Mouse (Mus musculus) kidney, postnatal 0 days (tissue): ENCODE measurements around the gene Oxsr1. TPM values are rescaled to one million over a fixed set of nuclear protein-coding genes. Genes with fewer than 3 reads are reported as not detected.

ENCODE experiments used
- ATAC-seq: fragments of 200-750 bp; cut with Nextera tagmentation; replicated peaks from 2 replicates; pipeline ENCODE4 v1.8.0; 2017; ENCODE audit warnings: low read depth, moderate number of reproducible peaks, moderate TSS enrichment, moderate library complexity; ENCODE audit not compliant: low FRiP score
- DNase-seq: peaks from one replicate; pipeline ENCODE4 v3.0.0-alpha.2; 2016; ENCODE audit warnings: low spot score
- H3K27ac ChIP-seq: fragments of 300-500 bp; sonication (generic); 2 replicates; pipeline ENCODE4 v1.5.1; 2014; ENCODE audit warnings: mild to moderate bottlenecking
- H3K27me3 ChIP-seq: fragments of 300-500 bp; sonication (generic); 2 replicates; pipeline ENCODE4 v1.6.1; 2014; ENCODE audit warnings: low read length, mixed read lengths; ENCODE audit not compliant: insufficient read depth
- H3K36me3 ChIP-seq: fragments of 300-500 bp; sonication (generic); 2 replicates; pipeline ENCODE4 v1.6.1; 2014; ENCODE audit warnings: low read length, mixed read lengths; ENCODE audit not compliant: insufficient read depth
- H3K4me1 ChIP-seq: fragments of 300-500 bp; sonication (generic); replicated peaks from 2 replicates; pipeline ENCODE4 v1.6.1; 2014; ENCODE audit warnings: antibody characterized with exemption, low read length, mixed read lengths; ENCODE audit not compliant: insufficient read depth
- H3K4me2 ChIP-seq: fragments of 300-500 bp; sonication (generic); 2 replicates; pipeline ENCODE4 v1.6.1; 2014; ENCODE audit warnings: mild to moderate bottlenecking, low read length, moderate library complexity, mixed read lengths
- H3K4me3 ChIP-seq: fragments of 300-500 bp; sonication (generic); replicated peaks from 2 replicates; pipeline ENCODE4 v1.5.1; 2014; ENCODE audit warnings: low read depth, low read length
- H3K9ac ChIP-seq: fragments of 300-500 bp; sonication (generic); 2 replicates; pipeline ENCODE4 v1.6.1; 2014; ENCODE audit warnings: low read depth, low read length
- H3K9me3 ChIP-seq: fragments of 300-500 bp; sonication (generic); replicated peaks from 2 replicates; pipeline ENCODE4 v1.6.1; 2016; ENCODE audit warnings: low read length, inconsistent platforms, mixed read lengths
- CTCF ChIP-seq: IDR thresholded peaks from 2 replicates; pipeline ENCODE4 v1.5.1; 2016; ENCODE audit warnings: antibody characterized with exemption, low read depth, mild to moderate bottlenecking, moderate library complexity
- WGBS: fragments of 180-500 bp; shearing (Covaris S2); extraction: QIAGEN DNeasy Blood & Tissue Kit; methylation state at CpG from one replicate; pipeline ENCODE4 v1.1.7; 2014; 5-methylcytosine and 5-hydroxymethylcytosine counted together
- polyA plus RNA-seq: library from polyadenylated mRNA; unstranded; fragments of >200 nt; fragmentation: Nextera tagmentation; extraction: Ambion mirVana; gene quantifications from 2 replicates; pipeline ENCODE4 v1.2.1, GENCODE M21; 2015

Gene Oxsr1
- polyA plus RNA-seq, 1 experiment from 2014 or later = 11.0 TPM

DNA sequence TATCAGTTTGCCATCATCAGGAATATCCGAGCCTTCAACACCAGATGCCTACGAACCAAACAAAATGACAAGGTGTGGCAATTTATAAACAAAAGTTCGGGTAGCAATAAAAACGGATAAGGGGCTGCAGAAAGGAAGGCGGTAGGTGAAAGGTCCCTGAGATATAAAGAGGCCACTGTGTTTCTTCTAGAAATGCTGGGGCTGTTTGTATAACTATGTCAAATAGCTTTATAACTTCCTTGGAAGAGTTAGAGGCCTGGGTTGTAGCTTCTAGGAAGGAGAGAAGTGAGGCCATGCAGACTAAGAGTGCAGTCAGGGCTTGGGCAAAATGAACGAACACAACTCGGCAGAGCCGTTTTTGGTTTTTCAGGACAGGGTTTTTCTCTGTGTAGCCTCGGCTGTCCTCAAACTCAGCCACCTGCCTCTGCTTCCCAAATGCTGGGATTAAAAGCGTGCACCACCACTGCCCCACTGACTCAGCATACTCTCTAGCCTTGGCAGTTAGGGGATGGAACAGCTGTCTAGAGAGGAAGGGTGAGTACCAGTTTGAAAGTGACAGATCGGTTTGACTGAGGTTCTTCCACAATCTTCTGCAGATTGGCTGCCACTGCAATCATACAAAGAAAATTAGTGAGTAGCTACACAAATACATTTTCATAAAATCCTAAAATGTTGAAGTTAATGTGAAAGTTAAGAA, 80.9 kb downstream of the Oxsr1 start:
- TF ChIP-seq CTCF = no peak
- Histone ChIP-seq H3K27ac (no peak overlapping the region), H3K27me3 (no peaks in the 10 kb centered on the region), H3K4me3 (no peak overlapping the region), H3K9me3 (no peaks in the 10 kb centered on the region), H3K4me1 (no peaks in the 10 kb centered on the region), H3K9ac (no peak overlapping the region), H3K4me2 (no peak overlapping the region), H3K36me3 (peaks cover 9% of the 10 kb centered on the region; the same call in 1 of the 2 replicates)
- ATAC-seq (no peak), DNase-seq (no peak)
- WGBS = 69% methylated on average over 11 of the region's 11 CpGs

DNA sequence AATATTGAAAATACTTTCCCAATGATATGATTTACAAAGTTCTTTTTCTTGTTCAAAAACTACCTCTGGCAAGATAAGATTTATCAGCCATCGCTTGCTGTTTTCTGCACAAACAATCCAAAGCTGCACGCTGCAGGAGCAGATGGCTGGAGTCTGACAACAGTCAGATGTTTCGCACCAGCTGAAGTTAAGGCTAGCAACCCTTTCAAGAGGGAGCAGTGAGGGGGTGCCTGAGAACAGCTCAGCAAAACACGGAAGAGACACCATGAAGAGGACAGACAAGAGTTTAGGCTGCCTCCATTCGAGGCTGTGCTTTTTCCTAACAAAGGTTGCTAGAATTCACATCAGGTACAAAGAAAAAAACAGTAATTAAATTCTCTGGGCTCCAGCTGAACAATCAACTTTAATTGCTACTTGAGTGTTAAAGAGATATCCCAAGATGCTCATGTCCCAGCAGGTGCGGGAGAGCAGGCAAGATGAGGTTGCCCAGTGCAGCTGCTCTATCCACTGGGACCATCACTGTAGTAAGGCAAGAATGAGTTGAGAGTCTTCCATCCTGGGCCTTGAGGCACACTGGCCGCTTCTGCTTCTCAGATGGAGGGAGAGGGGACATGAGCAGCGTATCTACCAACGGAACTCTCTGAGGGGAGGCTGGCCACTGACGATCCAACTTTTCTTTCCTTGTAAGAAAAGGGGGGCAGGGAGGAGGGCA, 81.8 kb downstream of the Oxsr1 start:
- Histone ChIP-seq H3K27me3 (no peaks in the 10 kb centered on the region), H3K27ac (no peak overlapping the region), H3K9ac (no peak overlapping the region), H3K9me3 (no peaks in the 10 kb centered on the region), H3K36me3 (peaks cover 5% of the 10 kb centered on the region; the same call in 1 of the 2 replicates), H3K4me2 (no peak overlapping the region), H3K4me1 (no peaks in the 10 kb centered on the region), H3K4me3 (no peak overlapping the region)
- no peak for DNase-seq
- TF ChIP-seq CTCF = no peak
- no peak for ATAC-seq
- WGBS = 82% methylated on average over 10 of the region's 10 CpGs

DNA sequence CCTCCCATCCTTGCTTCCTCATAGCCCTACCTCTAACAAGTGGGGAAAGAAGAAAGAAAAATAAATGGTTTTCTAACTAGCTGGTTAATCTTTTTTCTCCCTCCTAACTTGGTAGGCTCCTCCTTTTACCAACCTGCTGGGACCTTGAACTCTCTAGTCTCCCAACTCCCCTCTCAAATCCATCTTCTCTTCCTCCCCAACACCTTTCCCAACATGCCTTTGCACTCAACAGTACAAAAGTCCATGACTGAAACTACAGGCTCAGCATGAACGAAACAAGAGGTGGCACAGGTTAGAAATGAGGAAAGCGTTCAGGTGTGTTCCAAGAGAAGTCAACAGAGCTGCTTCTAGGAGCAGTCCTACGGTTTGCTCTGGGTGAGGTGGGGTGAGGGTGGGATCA, 83.0 kb downstream of the Oxsr1 start:
- 81% methylated on average over 3 of the region's 3 CpGs for WGBS
- H3K27me3 ChIP-seq = no peaks in the 10 kb centered on the region
- no peak overlapping the region for H3K4me3 ChIP-seq
- no peak overlapping the region for H3K9ac ChIP-seq
- H3K27ac ChIP-seq = peak overlapping the region; percentile 25; the same call in 1 of the 2 replicates
- ATAC-seq (peak; percentile 65), DNase-seq (peak; percentile 22)
- no peak overlapping the region for H3K4me2 ChIP-seq
- H3K4me1 ChIP-seq = no peaks in the 10 kb centered on the region
- TF ChIP-seq CTCF = no peak
- no peaks in the 10 kb centered on the region for H3K9me3 ChIP-seq
- no peaks in the 10 kb centered on the region for H3K36me3 ChIP-seq

DNA sequence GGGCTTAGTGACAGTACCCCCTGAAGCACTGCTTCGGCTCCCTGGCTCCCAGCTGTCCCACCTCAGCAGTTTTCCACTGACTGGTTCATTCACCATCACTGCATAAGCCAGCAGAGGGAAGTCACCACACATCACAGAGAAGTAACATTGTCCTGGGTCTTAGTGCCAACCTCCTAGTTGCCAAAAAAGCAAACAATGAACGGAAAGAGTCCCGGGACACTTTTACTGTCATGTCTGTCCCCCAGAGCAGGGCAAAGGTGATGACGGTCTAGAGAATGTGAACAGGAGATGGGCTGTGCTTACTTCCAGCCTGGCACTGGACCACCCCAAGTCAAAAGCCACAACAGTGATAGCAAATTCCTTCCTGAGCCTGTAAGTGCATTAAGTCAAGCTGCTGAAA, 83.4 kb downstream of the Oxsr1 start:
- ATAC-seq (0 out of 2 replicates have a peak, but pooled peaks have one; percentile 29), DNase-seq (no peak)
- Histone ChIP-seq H3K9ac (no peak overlapping the region), H3K4me2 (no peak overlapping the region), H3K27ac (0 out of 2 replicates have a peak overlapping the region, but pooled peaks have one; percentile 25), H3K27me3 (no peaks in the 10 kb centered on the region), H3K4me1 (no peaks in the 10 kb centered on the region), H3K4me3 (no peak overlapping the region), H3K9me3 (no peaks in the 10 kb centered on the region), H3K36me3 (no peaks in the 10 kb centered on the region)
- no peak for TF ChIP-seq CTCF
- 82% methylated on average over 4 of the region's 4 CpGs for WGBS

DNA sequence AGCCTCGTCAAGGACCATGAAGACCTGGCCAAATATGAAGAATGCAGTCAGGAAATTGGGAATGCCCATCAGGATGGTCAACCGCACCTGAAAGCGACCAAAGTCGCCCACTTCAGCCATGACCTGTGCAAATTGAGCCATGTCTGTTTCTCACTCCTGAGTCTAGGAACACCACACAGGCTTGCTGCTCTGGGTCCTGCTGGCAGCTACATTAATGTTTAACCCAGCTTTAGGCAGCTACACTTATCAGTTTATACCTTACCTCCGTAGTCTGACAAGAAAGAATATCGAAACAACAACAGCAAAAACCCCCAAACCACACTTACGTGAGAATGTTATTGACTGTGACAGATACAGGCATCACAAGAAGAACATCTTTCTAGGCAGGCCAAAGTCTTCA, 90.7 kb downstream of the Oxsr1 start:
- Histone ChIP-seq H3K27me3 (no peaks in the 10 kb centered on the region), H3K27ac (no peak overlapping the region), H3K4me1 (no peaks in the 10 kb centered on the region), H3K36me3 (no peaks in the 10 kb centered on the region), H3K4me2 (no peak overlapping the region), H3K4me3 (no peak overlapping the region), H3K9me3 (no peaks in the 10 kb centered on the region), H3K9ac (no peak overlapping the region)
- WGBS = 87% methylated on average over 7 of the region's 7 CpGs
- DNase-seq (no peak), ATAC-seq (no peak)
- TF ChIP-seq CTCF = no peak

DNA sequence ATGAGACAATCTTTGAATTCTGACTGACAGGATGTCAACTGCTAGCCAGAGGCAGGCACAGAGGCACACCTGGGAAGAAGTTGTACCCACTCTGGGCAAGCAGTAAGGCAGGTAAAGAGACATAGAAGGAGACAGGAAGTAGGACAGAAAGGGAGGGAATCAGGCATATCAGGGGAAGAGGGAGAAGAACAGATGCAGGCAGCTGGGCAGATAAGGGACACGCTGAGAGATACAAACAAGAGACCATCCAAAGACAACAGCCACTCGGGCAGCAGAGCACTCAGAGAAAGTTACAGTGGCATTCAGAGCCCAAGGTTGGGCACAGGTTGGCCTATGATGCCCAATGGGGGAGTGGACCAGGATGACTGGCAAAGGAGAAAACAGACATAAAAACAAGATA, 91.4 kb downstream of the Oxsr1 start:
- Histone ChIP-seq H3K4me3 (no peak overlapping the region), H3K36me3 (no peaks in the 10 kb centered on the region), H3K4me1 (no peaks in the 10 kb centered on the region), H3K9ac (no peak overlapping the region), H3K4me2 (no peak overlapping the region), H3K27ac (no peak overlapping the region), H3K9me3 (no peaks in the 10 kb centered on the region), H3K27me3 (no peaks in the 10 kb centered on the region)
- no peak for ATAC-seq
- TF ChIP-seq CTCF = no peak
- WGBS = 80% methylated on average over 2 of the region's 2 CpGs
- DNase-seq = no peak
